Mouse (Mus musculus) lung, embryonic 14.5 days (tissue): ENCODE results near the gene Tfdp2. TPM values are rescaled to one million over a fixed set of nuclear protein-coding genes. Genes with fewer than 3 reads are reported as not detected.
A peak's percentile ranks its signal among the peaks of the same experiment; 100 is the strongest.
"Not testable (repeated sequence)": the region's sequence is repeated elsewhere in the genome, so short reads cannot be mapped to it uniquely, and the experiment has no call there.

Experiments used
- ATAC-seq: fragments of 200-750 bp; cut with Nextera tagmentation; 2 replicates; pipeline ENCODE4 v1.8.0; 2017; ENCODE audit warnings: mild to moderate bottlenecking, moderate TSS enrichment, moderate library complexity; ENCODE audit not compliant: insufficient read depth
- DNase-seq: peaks from one replicate; pipeline ENCODE4 v3.0.0-alpha.2; 2015
- H3K27ac ChIP-seq: fragments of 300-500 bp; sonication (generic); 2 replicates; pipeline ENCODE4 v1.5.1; 2014; ENCODE audit warnings: low read depth, mild to moderate bottlenecking, moderate library complexity
- H3K27me3 ChIP-seq: fragments of 300-500 bp; sonication (generic); 2 replicates; pipeline ENCODE4 v1.6.1; 2014; ENCODE audit warnings: low read length, control low read depth; ENCODE audit not compliant: insufficient read depth
- H3K36me3 ChIP-seq: fragments of 300-500 bp; sonication (generic); 2 replicates; pipeline ENCODE4 v1.6.1; 2014; ENCODE audit warnings: control low read depth; ENCODE audit not compliant: insufficient read depth
- H3K4me1 ChIP-seq: fragments of 300-500 bp; sonication (generic); 2 replicates; pipeline ENCODE4 v1.6.1; 2014; ENCODE audit warnings: antibody characterized with exemption, control low read depth; ENCODE audit not compliant: insufficient read depth
- H3K4me2 ChIP-seq: fragments of 300-500 bp; sonication (generic); 2 replicates; pipeline ENCODE4 v1.6.1; 2014; ENCODE audit warnings: mild to moderate bottlenecking
- H3K4me3 ChIP-seq: fragments of 300-500 bp; sonication (generic); 2 replicates; pipeline ENCODE4 v1.5.1; 2014; ENCODE audit warnings: low read depth, low read length
- H3K9ac ChIP-seq: fragments of 300-500 bp; sonication (generic); 2 replicates; pipeline ENCODE4 v1.6.1; 2014
- H3K9me3 ChIP-seq: fragments of 300-500 bp; sonication (generic); 2 replicates; pipeline ENCODE4 v1.6.1; 2016; ENCODE audit warnings: low read depth, low read length, control low read depth
- CTCF ChIP-seq: IDR thresholded peaks from 2 replicates; pipeline ENCODE4 v1.5.1; 2016; ENCODE audit warnings: antibody characterized with exemption, low read depth
- WGBS: fragments of 180-500 bp; shearing (Covaris S2); extraction: QIAGEN DNeasy Blood & Tissue Kit; methylation state at CpG from one replicate; pipeline ENCODE4 v1.1.7; 2014; 5-methylcytosine and 5-hydroxymethylcytosine counted together
- polyA plus RNA-seq: library from polyadenylated mRNA; unstranded; fragments of >200 nt; fragmentation: Nextera tagmentation; extraction: Ambion mirVana; gene quantifications from 2 replicates; pipeline ENCODE4 v1.2.1, GENCODE M21; 2014

Tfdp2 gene
- polyA plus RNA-seq, result 49.1 and 51.8 TPM in 2 replicates

GRCm38 (mm10) chr9:96195885-96196622 lies at the start of gene Tfdp2:
TSS of gene Tfdp2 (plus strand) at chr9:96196275.
- Histone ChIP-seq H3K27ac (peak within 1 kb of the TSS; percentile 88), H3K36me3 (no peaks in the 10 kb centered on the region), H3K9me3 (no peaks in the 10 kb centered on the region), H3K9ac (peak within 1 kb of the TSS; percentile 84), H3K4me1 (peaks cover 4% of the 10 kb centered on the region; the same call in 1 of the 2 replicates), H3K4me3 (peak within 1 kb of the TSS; percentile 83), H3K4me2 (peak within 1 kb of the TSS; percentile 92), H3K27me3 (no peaks in the 10 kb centered on the region)
- ATAC-seq, result peak; percentile 99
- TF ChIP-seq CTCF, result peak; percentile 57
- peak; percentile 96 for DNase-seq
- WGBS, result under 1% methylated on average over 74 of the region's 81 CpGs

DNA sequence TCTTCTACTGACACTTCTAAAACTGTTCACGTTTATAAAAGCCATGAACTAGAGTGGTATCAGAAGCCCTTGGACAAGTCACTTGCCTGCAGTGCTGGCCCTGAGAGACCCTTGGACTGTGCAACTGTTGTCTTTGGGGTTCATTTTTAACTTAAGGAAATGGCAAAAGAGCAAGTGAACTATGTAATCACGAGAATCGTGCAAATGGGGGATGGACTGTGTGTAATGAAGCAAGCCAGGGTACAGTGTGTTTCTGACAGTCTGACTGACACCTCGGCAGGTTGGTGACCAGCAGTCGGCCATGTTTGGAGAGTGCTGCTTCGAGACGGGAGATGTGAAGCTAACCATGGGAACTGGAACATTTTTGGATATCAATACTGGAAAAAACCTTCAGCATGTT lies 43.3 kb upstream of the Tfdp2 start:
- Histone ChIP-seq H3K9me3 (no peaks in the 10 kb centered on the region), H3K27me3 (no peaks in the 10 kb centered on the region), H3K4me2 (no peak overlapping the region), H3K4me3 (no peak overlapping the region), H3K36me3 (0 out of 2 replicates have a peak, but pooled peaks cover 3% of the 10 kb centered on the region), H3K27ac (no peak overlapping the region), H3K4me1 (no peaks in the 10 kb centered on the region), H3K9ac (no peak overlapping the region)
- WGBS, result 87% methylated on average over 7 of the region's 7 CpGs
- DNase-seq (no peak), ATAC-seq (no peak)
- TF ChIP-seq CTCF, result no peak

DNA sequence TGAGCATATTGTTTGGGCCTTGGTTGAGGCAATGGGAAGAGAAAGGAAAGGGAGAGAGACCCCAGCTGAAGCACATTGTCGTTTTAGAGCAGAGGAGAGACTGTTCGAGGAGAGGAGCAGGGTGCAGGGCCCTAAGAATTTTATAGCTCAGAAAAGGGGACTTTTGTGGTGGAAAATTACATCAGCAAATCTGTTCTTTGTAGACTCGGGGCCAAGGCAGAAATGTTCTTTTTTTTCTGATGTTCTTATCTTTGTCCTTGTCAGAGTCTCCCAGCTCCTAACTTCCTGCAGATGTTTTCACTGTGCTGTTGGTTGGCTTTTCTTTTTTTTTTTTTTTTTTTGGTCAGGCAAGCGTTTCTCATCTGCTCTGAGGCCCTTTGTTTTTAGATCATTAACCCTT lies 37.6 kb upstream of the Tfdp2 start:
- ATAC-seq, result no peak
- TF ChIP-seq CTCF, result no peak
- H3K27ac ChIP-seq, result no peak overlapping the region

GRCm38 (mm10) chr9:96159047-96159446 lies 37.0 kb upstream of the Tfdp2 start:
- H3K36me3 ChIP-seq, result 0 out of 2 replicates have a peak, but pooled peaks cover 3% of the 10 kb centered on the region
- no peak overlapping the region for H3K27ac ChIP-seq
- H3K9ac ChIP-seq, result no peak overlapping the region
- DNase-seq (no peak), ATAC-seq (no peak)
- no peaks in the 10 kb centered on the region for H3K27me3 ChIP-seq
- no peak for TF ChIP-seq CTCF
- H3K4me3 ChIP-seq, result no peak overlapping the region
- no peak overlapping the region for H3K4me2 ChIP-seq
- H3K9me3 ChIP-seq, result no peaks in the 10 kb centered on the region
- no peaks in the 10 kb centered on the region for H3K4me1 ChIP-seq
- 72% methylated on average over 3 of the region's 3 CpGs for WGBS

More for the DNA sequence above, 37.6 kb upstream of the Tfdp2 start:
- Histone ChIP-seq H3K27me3 (no peaks in the 10 kb centered on the region), H3K4me2 (no peak overlapping the region), H3K36me3 (0 out of 2 replicates have a peak, but pooled peaks cover 3% of the 10 kb centered on the region), H3K9me3 (no peaks in the 10 kb centered on the region), H3K4me3 (no peak overlapping the region), H3K4me1 (no peaks in the 10 kb centered on the region), H3K9ac (no peak overlapping the region)
- DNase-seq, result no peak
- WGBS, result 24% methylated on average over 4 of the region's 4 CpGs

DNA sequence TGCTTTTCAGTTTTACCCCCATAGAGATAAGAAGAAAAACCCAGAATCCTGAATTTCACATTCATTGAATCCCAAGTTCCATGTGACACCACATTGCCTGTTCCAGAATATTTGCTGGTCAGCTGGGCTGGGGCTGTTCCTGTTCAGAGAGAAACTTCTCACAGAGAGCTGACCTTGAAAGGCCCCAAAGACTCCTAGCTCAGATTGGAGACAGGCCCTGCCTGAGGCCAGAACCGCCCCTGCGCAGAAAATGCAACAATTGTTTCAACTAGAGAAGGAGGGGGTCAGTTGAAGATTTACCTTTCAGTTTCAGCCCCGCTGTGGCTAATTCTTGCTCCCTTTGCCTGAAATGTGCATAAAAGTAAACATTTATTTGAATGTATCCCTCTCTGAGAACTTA lies 35.3 kb upstream of the Tfdp2 start:
- Histone ChIP-seq H3K4me2 (no peak overlapping the region), H3K4me3 (no peak overlapping the region), H3K27me3 (no peaks in the 10 kb centered on the region), H3K9ac (no peak overlapping the region), H3K9me3 (no peaks in the 10 kb centered on the region), H3K27ac (no peak overlapping the region), H3K36me3 (0 out of 2 replicates have a peak, but pooled peaks cover 3% of the 10 kb centered on the region), H3K4me1 (no peaks in the 10 kb centered on the region)
- no peak for ATAC-seq
- no peak for TF ChIP-seq CTCF
- DNase-seq, result no peak
- WGBS, result 69% methylated on average over 3 of the region's 3 CpGs

DNA sequence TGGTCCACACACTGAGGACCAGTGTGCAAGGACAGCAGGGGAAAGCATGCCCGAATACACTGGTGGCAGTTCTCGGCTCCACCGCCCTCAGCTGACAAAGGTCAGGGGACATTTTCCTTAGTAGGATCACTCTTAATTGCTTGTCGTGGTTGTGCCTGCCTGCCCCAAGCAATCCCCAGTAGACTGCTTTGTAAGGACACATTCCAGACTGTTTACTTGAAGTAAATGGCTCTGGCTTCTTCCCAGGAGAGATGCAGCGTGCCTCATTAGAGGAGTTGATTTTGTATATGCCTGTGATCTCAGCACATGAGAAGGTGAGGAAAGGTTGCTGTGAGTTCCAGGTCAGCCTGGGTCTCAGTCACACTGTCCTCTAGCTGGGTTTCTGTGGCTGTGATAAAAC lies 33.7 kb upstream of the Tfdp2 start:
- ATAC-seq, result no peak
- Histone ChIP-seq H3K9ac (no peak overlapping the region), H3K27ac (no peak overlapping the region), H3K4me1 (no peaks in the 10 kb centered on the region), H3K36me3 (no peaks in the 10 kb centered on the region), H3K4me2 (no peak overlapping the region), H3K4me3 (no peak overlapping the region), H3K27me3 (no peaks in the 10 kb centered on the region), H3K9me3 (no peaks in the 10 kb centered on the region)
- DNase-seq, result no peak
- TF ChIP-seq CTCF, result no peak
- WGBS, result 79% methylated on average over 5 of the region's 5 CpGs

GRCm38 (mm10) chr9:96163443-96163842 lies 32.6 kb upstream of the Tfdp2 start:
- 93% methylated on average over 7 of the region's 7 CpGs for WGBS
- no peaks in the 10 kb centered on the region for H3K27me3 ChIP-seq
- no peak overlapping the region for H3K27ac ChIP-seq
- no peaks in the 10 kb centered on the region for H3K9me3 ChIP-seq
- no peak for ATAC-seq
- H3K4me1 ChIP-seq, result no peaks in the 10 kb centered on the region
- H3K36me3 ChIP-seq, result no peaks in the 10 kb centered on the region
- no peak for TF ChIP-seq CTCF
- H3K4me2 ChIP-seq, result no peak overlapping the region
- no peak overlapping the region for H3K4me3 ChIP-seq
- DNase-seq, result no peak
- no peak overlapping the region for H3K9ac ChIP-seq

DNA sequence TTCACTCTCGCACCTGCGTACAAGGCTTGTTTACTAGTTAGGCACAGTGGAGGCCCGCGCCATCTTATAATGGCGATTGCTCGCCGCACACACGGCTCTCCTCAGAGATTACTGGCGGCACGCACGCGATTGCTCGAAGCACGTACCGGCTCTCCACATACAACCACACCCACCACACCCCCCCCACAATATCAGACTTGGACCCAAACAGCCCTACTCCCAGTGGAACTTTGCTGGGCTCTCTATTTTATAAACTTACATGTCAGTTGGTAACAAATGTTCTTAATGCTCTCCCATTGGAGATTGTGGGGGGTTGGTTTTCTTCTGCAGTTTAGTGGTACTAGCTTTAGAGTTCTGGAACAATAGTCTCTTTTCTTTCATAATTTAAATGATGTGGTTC lies 32.1 kb upstream of the Tfdp2 start:
- H3K27ac ChIP-seq, H3K27me3 ChIP-seq, H3K9ac ChIP-seq, H3K4me1 ChIP-seq, DNase-seq, ATAC-seq, H3K9me3 ChIP-seq, H3K4me2 ChIP-seq, H3K4me3 ChIP-seq, H3K36me3 ChIP-seq: not testable (repeated sequence)
- WGBS, result 98% methylated on average over 14 of the region's 15 CpGs
